Mouse (Mus musculus): ENCODE data around the gene Sdc3. TPM values are rescaled to one million over a fixed set of nuclear protein-coding genes. Genes with fewer than 3 reads are reported as not detected.

Gene Sdc3
- polyA plus RNA-seq, 1 experiment from 2014 or later: 12.3 TPM

- 26% methylated on average over 4 of the region's 4 CpGs for WGBS (ENCODE audit: insufficient replicate concordance)
- Histone ChIP-seq H3K4me2 (ENCODE audit: low read depth, low read length) (no peak overlapping the region), H3K27me3 (ENCODE audit: control insufficient read depth, insufficient read depth, low read depth, low read length) (no peaks in the 10 kb centered on the region), H3K36me3 (ENCODE audit: control insufficient read depth, insufficient read depth) (peaks cover 8% of the 10 kb centered on the region), H3K4me3 (ENCODE audit: low read depth, low read length) (no peak overlapping the region), H3K4me1 (ENCODE audit: control insufficient read depth, low read depth, low read length) (no peaks in the 10 kb centered on the region), H3K9ac (ENCODE audit: low read depth, low read length) (no peak overlapping the region), H3K27ac (ENCODE audit: low read length) (no peak overlapping the region), H3K9me3 (replicated peaks; ENCODE audit: control insufficient read depth, low read length) (no peaks in the 10 kb centered on the region)
- ATAC-seq (ENCODE audit: low read depth): no peak
Measured at GRCm38 (mm10) chr4:130784755-130785154, 7.6 kb upstream of the Sdc3 start.

GRCm38 (mm10) chr4:130787530-130787929 is 4.8 kb upstream of the Sdc3 start:
- H3K4me3 ChIP-seq (ENCODE audit: low read depth, low read length): no peak overlapping the region
- no peak overlapping the region for H3K9ac ChIP-seq (ENCODE audit: low read depth, low read length)
- no peaks in the 10 kb centered on the region for H3K9me3 ChIP-seq (replicated peaks; ENCODE audit: control insufficient read depth, low read length)
- no peak overlapping the region for H3K27ac ChIP-seq (ENCODE audit: low read length)
- 54% methylated on average over 5 of the region's 5 CpGs for WGBS (ENCODE audit: insufficient replicate concordance)
- no peak overlapping the region for H3K4me2 ChIP-seq (ENCODE audit: low read depth, low read length)
- peaks cover 20% of the 10 kb centered on the region for H3K27me3 ChIP-seq (ENCODE audit: control insufficient read depth, insufficient read depth, low read depth, low read length)
- peaks cover 2% of the 10 kb centered on the region; the same call in 1 of the 2 replicates for H3K4me1 ChIP-seq (ENCODE audit: control insufficient read depth, low read depth, low read length)
- H3K36me3 ChIP-seq (ENCODE audit: control insufficient read depth, insufficient read depth): no peaks in the 10 kb centered on the region
- 0 out of 2 replicates have a peak, but pooled peaks have one; percentile 10 for ATAC-seq (ENCODE audit: low read depth)

DNA sequence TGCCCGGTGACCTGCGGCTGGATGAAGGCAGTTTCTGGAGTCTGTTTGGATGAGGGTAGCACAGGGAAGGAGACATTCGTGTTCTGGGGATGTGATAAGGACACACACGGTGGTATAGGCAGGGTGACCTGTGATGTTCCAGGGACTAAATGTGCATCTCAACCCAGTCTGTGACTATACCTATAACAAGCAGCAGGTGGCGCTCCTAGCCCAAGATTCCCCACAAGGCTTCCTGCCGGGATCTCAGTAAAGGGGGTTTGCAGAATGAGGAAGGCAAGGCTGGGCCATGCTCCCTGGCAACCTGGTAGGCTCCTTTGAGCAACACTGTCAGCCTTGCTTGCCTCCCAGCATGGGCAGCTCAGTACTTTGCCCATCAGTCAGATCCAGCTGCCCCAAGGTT is 2.2 kb upstream of the Sdc3 start:
- no peak overlapping the region for H3K4me3 ChIP-seq (ENCODE audit: low read depth, low read length)
- H3K9ac ChIP-seq (ENCODE audit: low read depth, low read length): no peak overlapping the region
- H3K9me3 ChIP-seq (replicated peaks; ENCODE audit: control insufficient read depth, low read length): no peaks in the 10 kb centered on the region
- H3K4me1 ChIP-seq (ENCODE audit: control insufficient read depth, low read depth, low read length): peaks cover 4% of the 10 kb centered on the region
- H3K27ac ChIP-seq (ENCODE audit: low read length): no peak overlapping the region
- ATAC-seq (ENCODE audit: low read depth): no peak; the same call in 1 of the 2 replicates
- H3K36me3 ChIP-seq (ENCODE audit: control insufficient read depth, insufficient read depth): no peaks in the 10 kb centered on the region
- peaks cover 38% of the 10 kb centered on the region for H3K27me3 ChIP-seq (ENCODE audit: control insufficient read depth, insufficient read depth, low read depth, low read length)
- 5% methylated on average over 6 of the region's 6 CpGs for WGBS (ENCODE audit: insufficient replicate concordance)
- H3K4me2 ChIP-seq (ENCODE audit: low read depth, low read length): no peak overlapping the region

- Histone ChIP-seq H3K27me3 (ENCODE audit: control insufficient read depth, insufficient read depth, low read depth, low read length) (peaks cover 38% of the 10 kb centered on the region), H3K9ac (ENCODE audit: low read depth, low read length) (peak overlapping the region; percentile 9; the same call in 1 of the 2 replicates)
Measured at GRCm38 (mm10) chr4:130791811-130792375, 444 bp upstream of the Sdc3 start.

GRCm38 (mm10) chr4:130793180-130793501 is 804 bp downstream of the Sdc3 start:
- Histone ChIP-seq H3K4me2 (ENCODE audit: low read depth, low read length) (0 out of 2 replicates have a peak overlapping the region, but pooled peaks have one; percentile 63), H3K4me3 (ENCODE audit: low read depth, low read length) (peak overlapping the region; percentile 59), H3K36me3 (ENCODE audit: control insufficient read depth, insufficient read depth) (no peaks in the 10 kb centered on the region), H3K4me1 (ENCODE audit: control insufficient read depth, low read depth, low read length) (peaks cover 4% of the 10 kb centered on the region), H3K27me3 (ENCODE audit: control insufficient read depth, insufficient read depth, low read depth, low read length) (peaks cover 38% of the 10 kb centered on the region), H3K9ac (ENCODE audit: low read depth, low read length) (peak overlapping the region; percentile 58), H3K27ac (ENCODE audit: low read length) (no peak overlapping the region), H3K9me3 (replicated peaks; ENCODE audit: control insufficient read depth, low read length) (no peaks in the 10 kb centered on the region)
- ATAC-seq (ENCODE audit: low read depth): no peak
- 42% methylated on average over 7 of the region's 7 CpGs for WGBS (ENCODE audit: insufficient replicate concordance)

More at GRCm38 (mm10) chr4:130791811-130792375, 444 bp upstream of the Sdc3 start:
- Histone ChIP-seq H3K4me2 (ENCODE audit: low read depth, low read length) (peak overlapping the region; percentile 63), H3K36me3 (ENCODE audit: control insufficient read depth, insufficient read depth) (no peaks in the 10 kb centered on the region), H3K4me1 (ENCODE audit: control insufficient read depth, low read depth, low read length) (peaks cover 4% of the 10 kb centered on the region), H3K9me3 (replicated peaks; ENCODE audit: control insufficient read depth, low read length) (no peaks in the 10 kb centered on the region), H3K4me3 (ENCODE audit: low read depth, low read length) (peak overlapping the region; percentile 59), H3K27ac (ENCODE audit: low read length) (no peak overlapping the region)
- 8% methylated on average over 19 of the region's 19 CpGs for WGBS (ENCODE audit: insufficient replicate concordance)
- no peak for ATAC-seq (ENCODE audit: low read depth)

- 9% methylated on average over 4 of the region's 4 CpGs for WGBS (ENCODE audit: insufficient replicate concordance)
- H3K4me1 ChIP-seq (ENCODE audit: control insufficient read depth, low read depth, low read length): peaks cover 4% of the 10 kb centered on the region
- ATAC-seq (ENCODE audit: low read depth): no peak
- H3K27ac ChIP-seq (ENCODE audit: low read length): no peak overlapping the region
- H3K4me2 ChIP-seq (ENCODE audit: low read depth, low read length): no peak overlapping the region
- no peak overlapping the region for H3K4me3 ChIP-seq (ENCODE audit: low read depth, low read length)
- no peaks in the 10 kb centered on the region for H3K9me3 ChIP-seq (replicated peaks; ENCODE audit: control insufficient read depth, low read length)
- H3K27me3 ChIP-seq (ENCODE audit: control insufficient read depth, insufficient read depth, low read depth, low read length): peaks cover 38% of the 10 kb centered on the region
- no peaks in the 10 kb centered on the region for H3K36me3 ChIP-seq (ENCODE audit: control insufficient read depth, insufficient read depth)
- H3K9ac ChIP-seq (ENCODE audit: low read depth, low read length): no peak overlapping the region
Measured at GRCm38 (mm10) chr4:130794771-130795170, 2.4 kb downstream of the Sdc3 start.

GRCm38 (mm10) chr4:130795970-130796369 is 3.6 kb downstream of the Sdc3 start:
- ATAC-seq (ENCODE audit: low read depth): no peak
- Histone ChIP-seq H3K27me3 (ENCODE audit: control insufficient read depth, insufficient read depth, low read depth, low read length) (peaks cover 33% of the 10 kb centered on the region), H3K27ac (ENCODE audit: low read length) (no peak overlapping the region), H3K9ac (ENCODE audit: low read depth, low read length) (no peak overlapping the region), H3K4me2 (ENCODE audit: low read depth, low read length) (no peak overlapping the region), H3K9me3 (replicated peaks; ENCODE audit: control insufficient read depth, low read length) (no peaks in the 10 kb centered on the region), H3K4me1 (ENCODE audit: control insufficient read depth, low read depth, low read length) (peaks cover 4% of the 10 kb centered on the region), H3K36me3 (ENCODE audit: control insufficient read depth, insufficient read depth) (no peaks in the 10 kb centered on the region), H3K4me3 (ENCODE audit: low read depth, low read length) (no peak overlapping the region)
- 76% methylated on average over 6 of the region's 6 CpGs for WGBS (ENCODE audit: insufficient replicate concordance)

DNA sequence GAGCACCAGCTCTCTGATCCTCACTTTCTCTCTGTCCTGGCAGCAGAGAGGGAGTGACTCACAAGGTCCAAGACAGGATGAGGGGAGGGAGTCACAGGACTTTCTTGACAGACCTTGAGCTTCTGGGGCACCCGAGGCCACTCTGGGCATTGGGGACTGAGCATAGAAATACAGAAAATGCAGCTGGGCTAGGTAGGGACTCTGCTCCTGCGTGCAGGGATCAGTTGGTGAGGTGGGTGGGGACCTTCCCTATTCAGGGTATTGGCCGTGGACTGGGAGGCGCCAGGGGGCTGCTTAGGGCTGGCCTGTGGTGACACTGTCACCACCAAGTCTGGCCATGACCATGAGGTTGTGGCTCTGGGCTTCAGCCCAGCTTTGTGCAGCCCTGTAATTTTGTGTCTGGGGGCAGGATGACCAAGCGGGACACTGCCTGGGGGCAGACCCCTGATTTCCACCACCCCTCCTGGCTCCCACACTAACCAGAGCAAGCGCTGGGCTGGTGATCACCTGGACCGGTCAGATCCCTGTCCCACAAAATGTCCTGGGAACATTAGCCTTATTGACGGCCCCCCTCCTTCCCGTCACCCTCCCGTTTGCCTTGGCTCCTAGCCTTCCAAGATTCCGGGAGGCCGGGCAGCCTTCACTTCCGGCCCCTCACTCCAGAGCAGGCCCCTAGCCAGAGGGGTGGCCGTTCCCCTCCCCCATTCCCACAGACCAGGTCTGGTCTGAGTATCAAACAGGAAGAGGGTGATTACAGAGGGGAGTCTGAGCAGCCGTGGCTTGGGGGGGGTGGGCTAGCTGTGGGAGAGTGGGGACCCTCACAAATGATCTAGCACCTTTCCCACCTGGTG is 5.1 kb downstream of the Sdc3 start:
- Histone ChIP-seq H3K27ac (ENCODE audit: low read length) (no peak overlapping the region), H3K27me3 (ENCODE audit: control insufficient read depth, insufficient read depth, low read depth, low read length) (peaks cover 19% of the 10 kb centered on the region), H3K9ac (ENCODE audit: low read depth, low read length) (no peak overlapping the region), H3K9me3 (replicated peaks; ENCODE audit: control insufficient read depth, low read length) (no peaks in the 10 kb centered on the region), H3K4me1 (ENCODE audit: control insufficient read depth, low read depth, low read length) (peaks cover 2% of the 10 kb centered on the region), H3K4me2 (ENCODE audit: low read depth, low read length) (no peak overlapping the region), H3K36me3 (ENCODE audit: control insufficient read depth, insufficient read depth) (no peaks in the 10 kb centered on the region), H3K4me3 (ENCODE audit: low read depth, low read length) (no peak overlapping the region)
- no peak; the same call in 1 of the 2 replicates for ATAC-seq (ENCODE audit: low read depth)
- WGBS (ENCODE audit: insufficient replicate concordance): 29% methylated on average over 15 of the region's 15 CpGs

- Histone ChIP-seq H3K4me1 (ENCODE audit: control insufficient read depth, low read depth, low read length) (no peaks in the 10 kb centered on the region; the same call in 1 of the 2 replicates), H3K27ac (ENCODE audit: low read length) (no peak overlapping the region), H3K9me3 (replicated peaks; ENCODE audit: control insufficient read depth, low read length) (no peaks in the 10 kb centered on the region), H3K4me2 (ENCODE audit: low read depth, low read length) (no peak overlapping the region), H3K36me3 (ENCODE audit: control insufficient read depth, insufficient read depth) (no peaks in the 10 kb centered on the region), H3K27me3 (ENCODE audit: control insufficient read depth, insufficient read depth, low read depth, low read length) (peaks cover 9% of the 10 kb centered on the region), H3K4me3 (ENCODE audit: low read depth, low read length) (no peak overlapping the region), H3K9ac (ENCODE audit: low read depth, low read length) (no peak overlapping the region)
- no peak for ATAC-seq (ENCODE audit: low read depth)
- WGBS (ENCODE audit: insufficient replicate concordance): 52% methylated on average over 1 of the region's 1 CpGs
Measured at GRCm38 (mm10) chr4:130798416-130798815, 6.1 kb downstream of the Sdc3 start.
